Mouse (Mus musculus): ENCODE data around the gene B3gnt9. TPM values are rescaled to one million over a fixed set of nuclear protein-coding genes. Genes with fewer than 3 reads are reported as not detected.

Gene B3gnt9
- polyA plus RNA-seq, 1 experiment from 2014 or later, result 13.5 TPM

DNA sequence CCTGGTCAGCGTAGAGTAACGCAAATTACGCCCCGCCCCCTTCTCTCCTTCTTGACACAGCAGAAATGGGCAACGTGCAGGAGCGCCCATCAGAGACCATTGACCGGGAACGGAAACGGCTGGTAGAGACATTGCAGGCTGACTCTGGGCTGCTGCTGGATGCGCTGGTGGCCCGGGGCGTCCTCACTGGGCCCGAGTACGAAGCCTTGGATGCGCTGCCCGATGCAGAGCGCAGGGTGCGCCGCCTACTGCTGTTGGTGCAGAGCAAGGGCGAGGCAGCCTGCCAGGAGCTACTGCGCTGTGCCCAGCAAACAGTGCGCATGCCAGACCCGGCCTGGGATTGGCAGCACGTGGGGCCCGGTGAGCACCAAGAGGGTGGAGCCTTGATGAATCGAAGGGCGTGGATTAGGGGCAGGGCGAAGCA, 24.0 kb upstream of the B3gnt9 start:
- H3K4me2 ChIP-seq, result peak overlapping the region; percentile 52
- peak; percentile 55; the same call in 1 of the 2 replicates for ATAC-seq (replicated peaks; ENCODE audit: low FRiP score)
- H3K9me3 ChIP-seq (replicated peaks), result no peaks in the 10 kb centered on the region
- H3K27ac ChIP-seq, result no peak overlapping the region
- WGBS, result 2% methylated on average over 28 of the region's 28 CpGs
- H3K27me3 ChIP-seq, result peaks cover 71% of the 10 kb centered on the region
- peaks cover 12% of the 10 kb centered on the region; the same call in 1 of the 2 replicates for H3K36me3 ChIP-seq
- peak overlapping the region; percentile 26 for H3K4me3 ChIP-seq (replicated peaks)
- H3K4me1 ChIP-seq, result peaks cover 27% of the 10 kb centered on the region
- no peak overlapping the region for H3K9ac ChIP-seq

DNA sequence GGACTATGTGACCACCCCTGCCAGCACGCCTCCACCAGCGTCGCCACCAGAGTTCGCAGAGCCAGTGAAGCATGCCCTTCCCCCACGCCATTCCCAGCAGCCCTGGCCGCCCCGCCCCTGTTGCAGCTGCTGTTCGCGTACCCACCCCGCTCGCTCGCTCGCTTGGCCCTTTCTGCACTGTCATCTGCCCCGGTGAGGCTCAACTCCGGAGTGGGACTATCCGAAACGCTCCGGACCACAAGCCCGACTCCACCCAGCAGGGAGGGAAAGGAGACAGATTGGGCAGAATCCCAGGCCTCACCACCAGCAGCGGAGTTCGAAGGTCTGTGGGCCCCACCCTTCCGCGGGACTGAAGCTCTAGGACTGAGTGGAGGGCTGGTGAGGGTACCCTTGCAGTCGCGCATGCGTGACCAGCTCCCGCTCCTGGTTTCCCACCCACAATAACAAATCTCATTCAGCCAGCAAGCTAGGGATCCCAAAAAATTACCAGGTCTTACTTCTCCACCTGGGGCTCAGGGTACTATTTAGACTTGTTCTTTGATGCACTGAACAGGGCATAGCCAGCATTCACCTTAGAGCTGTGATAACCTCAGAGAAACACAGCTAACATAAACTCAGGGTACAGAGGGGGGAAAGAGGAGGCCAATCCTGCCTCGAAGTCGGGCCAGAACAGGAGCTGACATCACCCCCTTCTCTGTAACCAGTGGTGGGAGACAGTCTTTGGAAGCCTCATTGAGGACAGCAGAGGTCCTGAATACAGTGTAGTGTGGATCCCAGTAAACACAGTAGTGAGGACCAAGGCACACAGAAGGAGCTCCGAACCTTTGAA, 21.6 kb upstream of the B3gnt9 start:
- peak; percentile 62; the same call in 1 of the 2 replicates for ATAC-seq (replicated peaks; ENCODE audit: low FRiP score)

DNA sequence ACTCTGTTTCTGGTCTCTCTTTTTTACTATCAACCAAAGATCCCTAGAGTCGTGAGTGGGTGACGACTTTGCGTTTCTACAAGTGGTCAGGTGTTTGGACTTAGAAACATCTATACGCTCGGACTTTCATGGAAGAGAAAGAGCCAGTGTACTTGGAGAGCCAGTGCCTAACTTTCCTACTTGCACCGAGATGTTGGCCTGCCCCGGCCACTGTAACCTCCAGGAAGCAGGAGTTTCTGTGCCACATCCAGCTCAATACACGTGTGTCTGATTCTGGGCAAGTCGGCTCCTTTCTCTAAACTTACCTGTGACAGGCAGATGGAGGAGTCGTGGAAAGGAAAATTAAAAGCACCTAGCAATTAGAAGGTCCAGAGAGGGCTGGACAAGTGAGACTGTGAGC, 20.9 kb upstream of the B3gnt9 start, which contains the start of gene Nol3:
Gene Nol3, plus strand, starts transcription at position 301 of the 400 bp plus-strand sequence.
- peaks cover 99% of the 10 kb centered on the region for H3K27me3 ChIP-seq
- H3K36me3 ChIP-seq, result 0 out of 2 replicates have a peak, but pooled peaks cover 3% of the 10 kb centered on the region
- no peak within 1 kb of the TSS for H3K9ac ChIP-seq
- peak within 1 kb of the TSS; percentile 42 for H3K4me3 ChIP-seq (replicated peaks)
- no peaks in the 10 kb centered on the region for H3K9me3 ChIP-seq (replicated peaks)
- ATAC-seq (replicated peaks; ENCODE audit: low FRiP score), result no peak
- H3K4me1 ChIP-seq, result peaks cover 29% of the 10 kb centered on the region
- no peak within 1 kb of the TSS for H3K27ac ChIP-seq
- H3K4me2 ChIP-seq, result peak within 1 kb of the TSS; percentile 71
- 2% methylated on average over 10 of the region's 10 CpGs for WGBS

More for the DNA sequence above, 21.6 kb upstream of the B3gnt9 start:
- Histone ChIP-seq H3K4me3 (replicated peaks) (peak overlapping the region; percentile 42), H3K27me3 (peaks cover 95% of the 10 kb centered on the region), H3K9ac (no peak overlapping the region), H3K9me3 (replicated peaks) (no peaks in the 10 kb centered on the region), H3K4me1 (peaks cover 27% of the 10 kb centered on the region), H3K36me3 (0 out of 2 replicates have a peak, but pooled peaks cover 6% of the 10 kb centered on the region), H3K27ac (no peak overlapping the region), H3K4me2 (peak overlapping the region; percentile 71)
- WGBS, result 3% methylated on average over 30 of the region's 30 CpGs

DNA sequence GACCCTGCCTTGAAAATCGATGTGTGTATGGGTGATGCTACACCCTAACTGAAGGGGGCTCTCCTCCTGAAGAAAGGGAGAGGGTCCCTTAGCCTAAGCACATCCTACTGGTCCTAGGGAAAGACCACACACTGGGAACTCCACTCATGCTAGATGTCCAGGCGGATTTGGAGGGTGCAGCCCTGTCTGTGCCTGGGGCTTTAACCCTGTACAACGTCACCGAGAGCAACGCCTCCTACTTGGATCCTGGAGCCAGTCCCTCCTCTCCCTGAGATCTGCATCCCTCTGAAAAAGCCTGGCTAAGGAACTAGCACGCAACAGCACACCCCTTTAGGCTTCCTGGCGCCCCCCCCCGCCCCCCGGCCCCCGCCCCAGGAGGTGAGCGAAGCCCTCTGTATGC, 20.4 kb upstream of the B3gnt9 start:
- no peak for ATAC-seq (replicated peaks; ENCODE audit: low FRiP score)
- Histone ChIP-seq H3K36me3 (0 out of 2 replicates have a peak, but pooled peaks cover 3% of the 10 kb centered on the region), H3K4me2 (peak overlapping the region; percentile 71), H3K4me3 (replicated peaks) (no peak overlapping the region; the same call in 1 of the 2 replicates), H3K4me1 (peaks cover 33% of the 10 kb centered on the region), H3K9me3 (replicated peaks) (no peaks in the 10 kb centered on the region), H3K9ac (no peak overlapping the region), H3K27me3 (peaks cover 100% of the 10 kb centered on the region), H3K27ac (no peak overlapping the region)
- WGBS, result 4% methylated on average over 10 of the region's 11 CpGs

DNA sequence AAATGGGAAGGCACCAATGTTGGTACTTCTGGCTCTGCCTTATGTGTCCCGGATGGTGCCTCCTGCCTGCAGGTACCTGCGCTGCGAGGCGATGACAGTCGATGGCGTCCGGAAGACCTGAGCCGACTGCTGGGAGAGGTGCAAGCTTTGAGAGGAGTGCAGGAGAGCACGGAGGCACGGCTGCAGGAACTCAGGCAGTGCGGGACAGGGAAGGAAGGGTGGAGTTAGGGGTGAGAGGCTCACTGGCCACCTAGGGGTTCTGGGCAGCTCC, 15.9 kb upstream of the B3gnt9 start:
- ATAC-seq (replicated peaks; ENCODE audit: low FRiP score), result no peak
- under 1% methylated on average over 11 of the region's 11 CpGs for WGBS
- H3K36me3 ChIP-seq, result no peaks in the 10 kb centered on the region
- H3K9me3 ChIP-seq (replicated peaks), result no peaks in the 10 kb centered on the region
- H3K4me2 ChIP-seq, result peak overlapping the region; percentile 92; the same call in 1 of the 2 replicates
- H3K9ac ChIP-seq, result no peak overlapping the region
- H3K4me3 ChIP-seq (replicated peaks), result peak overlapping the region; percentile 13; the same call in 1 of the 2 replicates
- H3K4me1 ChIP-seq, result peaks cover 43% of the 10 kb centered on the region
- peaks cover 100% of the 10 kb centered on the region for H3K27me3 ChIP-seq
- no peak overlapping the region for H3K27ac ChIP-seq

DNA sequence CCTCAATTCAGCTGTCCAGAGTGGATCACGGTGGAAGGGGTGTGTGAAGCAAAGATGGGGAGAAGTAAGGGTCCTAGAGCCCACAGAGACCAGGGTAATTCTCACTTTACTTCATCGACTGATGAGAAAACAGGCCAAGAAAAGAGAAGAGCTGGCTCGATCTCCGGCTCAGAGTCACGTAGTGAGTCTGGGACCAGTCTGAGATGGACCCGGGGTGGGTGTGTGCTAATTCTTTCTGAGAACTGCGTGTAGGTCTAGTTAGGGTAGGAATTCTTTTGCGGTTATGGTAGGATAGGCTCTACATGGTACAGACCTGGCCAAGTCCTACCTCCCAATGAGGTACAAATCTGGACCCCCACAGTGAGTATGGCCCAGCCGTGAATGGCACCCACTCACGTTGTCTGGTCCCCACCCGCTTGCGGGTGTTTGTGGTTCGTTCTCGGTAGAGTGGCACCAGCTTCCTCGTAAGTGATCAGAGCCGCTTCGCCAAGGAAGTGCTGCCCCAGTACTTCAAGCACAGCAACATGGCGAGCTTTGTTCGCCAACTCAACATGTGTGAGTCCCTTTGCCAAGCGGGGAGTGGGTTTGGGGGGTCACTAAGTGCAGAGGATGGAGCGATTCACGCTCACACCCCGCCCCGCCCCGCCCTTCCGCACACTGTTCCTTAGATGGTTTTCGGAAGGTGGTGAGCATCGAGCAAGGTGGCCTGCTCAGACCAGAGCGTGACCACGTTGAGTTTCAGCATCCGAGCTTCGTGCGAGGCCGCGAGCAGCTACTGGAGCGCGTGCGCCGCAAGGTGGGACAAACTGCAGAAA, 15.4 kb upstream of the B3gnt9 start:
- Histone ChIP-seq H3K4me2 (peak overlapping the region; percentile 92), H3K27me3 (peaks cover 100% of the 10 kb centered on the region), H3K9me3 (replicated peaks) (no peaks in the 10 kb centered on the region), H3K27ac (no peak overlapping the region), H3K9ac (no peak overlapping the region), H3K4me3 (replicated peaks) (peak overlapping the region; percentile 53), H3K4me1 (peaks cover 40% of the 10 kb centered on the region), H3K36me3 (no peaks in the 10 kb centered on the region)
- no peak for ATAC-seq (replicated peaks; ENCODE audit: low FRiP score)
- WGBS, result 1% methylated on average over 39 of the region's 39 CpGs

DNA sequence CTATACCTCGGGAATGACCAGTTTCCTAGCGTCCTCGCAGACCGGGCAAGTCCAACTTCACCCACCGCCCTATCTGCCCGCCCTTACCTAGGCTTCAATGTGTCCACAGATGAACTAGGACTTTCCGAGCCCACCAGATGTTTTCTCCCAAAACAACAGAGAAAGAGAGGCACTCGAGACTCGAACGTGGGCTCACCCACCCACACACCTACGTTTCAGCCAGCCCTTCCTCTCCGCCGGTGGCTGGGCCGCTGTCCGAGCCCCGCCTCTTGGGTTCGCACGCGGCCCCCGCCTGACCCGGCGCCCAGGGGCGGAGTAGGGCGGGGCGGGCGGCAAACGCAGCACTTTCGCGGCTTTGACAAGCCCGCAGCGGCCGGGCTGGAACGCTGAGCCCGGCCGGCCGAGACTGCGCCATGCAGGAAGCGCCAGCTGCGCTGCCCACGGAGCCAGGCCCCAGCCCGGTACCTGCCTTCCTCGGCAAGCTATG, 14.6 kb upstream of the B3gnt9 start, which contains the start of gene Hsf4:
Gene Hsf4, plus strand, starts transcription at position 341 of the 487 bp plus-strand sequence.
- H3K4me1 ChIP-seq, result peaks cover 46% of the 10 kb centered on the region
- peaks cover 99% of the 10 kb centered on the region for H3K27me3 ChIP-seq
- H3K4me3 ChIP-seq (replicated peaks), result peak within 1 kb of the TSS; percentile 53
- peak within 1 kb of the TSS; percentile 35; the same call in 1 of the 2 replicates for H3K9ac ChIP-seq
- WGBS, result under 1% methylated on average over 42 of the region's 42 CpGs
- H3K27ac ChIP-seq, result no peak within 1 kb of the TSS
- ATAC-seq (replicated peaks; ENCODE audit: low FRiP score), result 0 out of 2 replicates have a peak, but pooled peaks have one; percentile 9
- H3K9me3 ChIP-seq (replicated peaks), result no peaks in the 10 kb centered on the region
- H3K4me2 ChIP-seq, result peak within 1 kb of the TSS; percentile 92
- no peaks in the 10 kb centered on the region for H3K36me3 ChIP-seq

DNA sequence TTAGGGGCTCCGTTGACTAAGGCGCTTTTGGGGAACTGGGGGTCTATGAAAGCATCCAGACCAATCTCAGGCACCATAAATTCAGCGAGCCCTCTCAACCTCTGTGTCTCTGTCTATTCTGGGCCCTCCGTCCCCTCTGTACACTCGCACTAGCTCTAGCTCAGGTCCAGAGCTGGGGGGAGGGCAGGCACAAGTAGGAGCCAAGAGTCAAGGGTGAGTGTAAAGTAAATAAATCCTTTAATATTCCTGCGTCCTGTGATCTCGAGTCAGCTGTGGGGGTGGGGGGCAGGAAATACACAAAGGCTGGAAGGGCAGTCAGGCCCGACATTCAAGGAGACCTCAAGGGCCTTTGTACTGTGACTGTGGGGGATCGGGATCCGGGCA, 14.1 kb upstream of the B3gnt9 start:
- Histone ChIP-seq H3K27me3 (peaks cover 96% of the 10 kb centered on the region), H3K4me1 (peaks cover 47% of the 10 kb centered on the region), H3K4me2 (peak overlapping the region; percentile 92), H3K36me3 (no peaks in the 10 kb centered on the region), H3K27ac (no peak overlapping the region), H3K9me3 (replicated peaks) (no peaks in the 10 kb centered on the region), H3K4me3 (replicated peaks) (peak overlapping the region; percentile 53), H3K9ac (peak overlapping the region; percentile 35; the same call in 1 of the 2 replicates)
- WGBS, result 2% methylated on average over 10 of the region's 10 CpGs
- no peak for ATAC-seq (replicated peaks; ENCODE audit: low FRiP score)

DNA sequence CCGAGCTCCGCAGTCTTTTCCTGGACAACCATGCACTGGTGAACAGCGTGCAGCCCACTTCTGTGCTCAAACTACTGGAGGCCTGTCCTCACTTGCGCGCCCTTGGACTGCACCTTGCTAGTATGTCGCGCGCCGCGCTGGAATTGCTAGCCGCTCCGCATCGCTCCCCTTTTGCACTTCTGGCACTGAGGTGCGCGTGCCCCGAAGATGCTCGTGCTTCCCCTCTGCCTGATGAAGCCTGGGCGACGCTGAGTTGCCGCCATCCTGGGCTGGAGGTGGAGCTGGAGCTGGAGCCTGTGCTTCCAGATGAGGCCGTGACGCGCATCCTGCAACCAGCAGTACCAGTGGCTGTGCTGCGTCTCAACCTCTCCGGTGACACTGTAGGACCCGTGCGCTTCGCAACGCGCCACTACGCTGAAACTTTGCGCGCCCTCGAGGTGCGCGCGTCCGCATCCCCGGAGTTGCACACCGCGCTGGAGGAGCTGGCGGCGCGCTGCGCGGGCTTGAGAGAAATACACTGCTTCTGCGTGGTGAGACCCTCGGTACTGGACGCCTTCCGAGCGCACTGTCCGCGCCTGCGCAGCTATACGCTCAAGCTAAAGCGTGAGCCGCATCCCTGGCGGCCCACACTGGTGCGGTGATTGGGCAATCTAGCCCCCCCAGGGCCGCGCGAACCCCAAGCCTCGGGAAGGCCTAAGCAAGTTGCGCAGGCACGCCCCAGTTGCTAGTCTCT, 13.6 kb upstream of the B3gnt9 start:
- WGBS, result under 1% methylated on average over 65 of the region's 65 CpGs
- Histone ChIP-seq H3K27me3 (peaks cover 94% of the 10 kb centered on the region), H3K27ac (no peak overlapping the region), H3K4me3 (replicated peaks) (peak overlapping the region; percentile 53), H3K4me1 (peaks cover 51% of the 10 kb centered on the region), H3K9ac (peak overlapping the region; percentile 22; the same call in 1 of the 2 replicates), H3K9me3 (replicated peaks) (no peaks in the 10 kb centered on the region), H3K36me3 (no peaks in the 10 kb centered on the region), H3K4me2 (peak overlapping the region; percentile 92)
- peak; percentile 43 for ATAC-seq (replicated peaks; ENCODE audit: low FRiP score)

DNA sequence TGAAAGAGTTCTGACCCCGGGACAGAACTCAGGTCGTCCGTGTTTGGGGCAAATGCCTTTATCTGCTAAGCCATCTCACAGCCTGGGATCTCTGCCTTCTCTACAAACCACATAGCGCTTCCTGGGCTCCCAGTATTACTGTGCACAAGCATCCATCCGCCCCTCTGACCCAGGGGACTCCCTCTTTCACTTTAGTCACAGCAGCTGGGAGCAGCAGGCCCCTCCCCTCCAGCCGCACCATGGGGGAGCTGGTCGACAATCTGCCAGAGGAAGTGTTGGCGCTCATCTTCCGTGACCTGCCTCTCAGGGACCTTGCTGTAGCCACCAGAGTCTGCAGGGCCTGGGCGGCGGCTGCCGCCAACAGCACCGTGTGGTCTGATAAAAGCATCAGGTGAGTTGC, 11.8 kb upstream of the B3gnt9 start:
- H3K27ac ChIP-seq, result no peak overlapping the region
- no peak overlapping the region for H3K9ac ChIP-seq
- no peak for ATAC-seq (replicated peaks; ENCODE audit: low FRiP score)
- H3K4me2 ChIP-seq, result no peak overlapping the region
- peaks cover 51% of the 10 kb centered on the region for H3K4me1 ChIP-seq
- no peaks in the 10 kb centered on the region for H3K36me3 ChIP-seq
- peaks cover 90% of the 10 kb centered on the region for H3K27me3 ChIP-seq
- no peak overlapping the region for H3K4me3 ChIP-seq (replicated peaks)
- no peaks in the 10 kb centered on the region for H3K9me3 ChIP-seq (replicated peaks)
- WGBS, result 22% methylated on average over 13 of the region's 13 CpGs

DNA sequence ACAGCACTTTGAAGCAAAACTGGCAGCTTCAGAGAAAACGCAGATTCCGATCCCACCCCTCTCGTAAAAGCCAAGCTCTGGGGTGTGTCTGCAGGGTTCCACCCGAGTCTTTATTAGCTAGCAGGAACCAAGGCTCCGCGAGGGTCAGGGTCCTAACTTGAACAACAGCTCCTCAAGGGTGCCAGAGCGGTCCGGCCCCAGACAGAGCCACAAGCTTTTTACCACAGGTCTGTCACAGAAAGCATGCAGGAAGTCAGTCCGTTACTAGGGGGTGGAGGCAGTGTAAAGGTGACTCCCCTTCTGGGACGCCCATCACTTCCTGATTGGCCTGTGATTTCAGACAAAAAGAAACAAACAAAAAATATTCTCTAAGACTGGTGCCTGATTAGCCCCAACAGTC, 10.2 kb upstream of the B3gnt9 start:
- Histone ChIP-seq H3K27me3 (peaks cover 90% of the 10 kb centered on the region), H3K9ac (0 out of 2 replicates have a peak overlapping the region, but pooled peaks have one; percentile 54), H3K27ac (no peak overlapping the region), H3K4me1 (peaks cover 44% of the 10 kb centered on the region), H3K9me3 (replicated peaks) (no peaks in the 10 kb centered on the region), H3K4me3 (replicated peaks) (peak overlapping the region; percentile 60), H3K36me3 (no peaks in the 10 kb centered on the region), H3K4me2 (peak overlapping the region; percentile 82)
- 4% methylated on average over 10 of the region's 10 CpGs for WGBS
- ATAC-seq (replicated peaks; ENCODE audit: low FRiP score), result no peak
